Mouse (Mus musculus): ENCODE results near the gene Impdh1.

DNA sequence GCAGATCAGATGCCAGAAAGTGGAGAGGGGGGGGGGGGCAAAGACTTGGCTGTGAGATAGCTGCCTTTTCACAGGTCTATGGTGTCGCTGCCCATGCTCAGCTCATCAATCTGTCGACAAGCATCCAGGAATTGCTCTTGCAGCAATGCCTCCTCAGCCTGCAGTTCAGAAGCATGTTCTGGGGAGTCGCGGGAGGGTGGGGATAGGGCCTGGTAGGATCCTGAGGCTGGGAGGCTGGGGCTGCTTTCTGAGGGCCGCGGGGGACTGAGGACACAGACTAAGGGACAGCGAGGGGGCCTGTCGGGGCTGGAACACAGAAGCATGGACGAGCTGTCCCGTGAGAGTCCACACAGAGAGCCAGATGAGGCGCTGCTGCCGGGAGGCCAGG lies 46.5 kb downstream of the Impdh1 start:
- TF ChIP-seq POLR2A (IDR thresholded peaks at IDR 0.05; ENCODE audit: low read depth, low read length) = no peak
- TF ChIP-seq CTCF (conservative IDR thresholded peaks at IDR 0.05; ENCODE audit: insufficient read depth, insufficient read length, low read depth, low read length) = no peak
